Mouse (Mus musculus): ENCODE measurements around the gene Cotl1. TPM values are rescaled to one million over a fixed set of nuclear protein-coding genes. Genes with fewer than 3 reads are reported as not detected.

Gene Cotl1
- polyA plus RNA-seq (2014; fragmentation: Nextera tagmentation; extraction: Ambion mirVana): 181 and 197 TPM in 2 replicates

GRCm38 (mm10) chr8:119840275-119840808, at the start of gene Cotl1:
Cotl1 (minus strand) TSS chr8:119840544.
- Histone ChIP-seq H3K36me3 (ENCODE audit: control insufficient read depth, insufficient read depth, low read length) (no peaks in the 10 kb centered on the region), H3K27ac (replicated peaks; ENCODE audit: low read depth, low read length) (0 out of 2 replicates have a peak within 1 kb of the TSS, but pooled peaks have one; percentile 8), H3K4me3 (ENCODE audit: low read depth, low read length) (peak within 1 kb of the TSS; percentile 64), H3K9ac (ENCODE audit: low read length) (peak within 1 kb of the TSS; percentile 68), H3K9me3 (ENCODE audit: control insufficient read depth, low read length) (no peaks in the 10 kb centered on the region), H3K27me3 (ENCODE audit: control insufficient read depth, insufficient read depth, low read length) (peaks cover 5% of the 10 kb centered on the region), H3K4me2 (ENCODE audit: low read depth, severe bottlenecking) (peak within 1 kb of the TSS; percentile 95), H3K4me1 (ENCODE audit: control insufficient read depth, insufficient read depth, low read length) (0 out of 2 replicates have a peak, but pooled peaks cover 11% of the 10 kb centered on the region)
- WGBS: 0% methylated on average over 51 of the region's 57 CpGs
- ATAC-seq (ENCODE audit: insufficient number of reproducible peaks, low FRiP score, low TSS enrichment, low read depth) (peak; percentile 89), DNase-seq (ENCODE audit: low spot score) (peak; percentile 97)

GRCm38 (mm10) chr8:119888012-119888411, 47.7 kb upstream of the Cotl1 start:
- Histone ChIP-seq H3K4me3 (ENCODE audit: low read depth, low read length) (no peak overlapping the region), H3K4me1 (ENCODE audit: control insufficient read depth, insufficient read depth, low read length) (no peaks in the 10 kb centered on the region), H3K9me3 (ENCODE audit: control insufficient read depth, low read length) (no peaks in the 10 kb centered on the region), H3K9ac (ENCODE audit: low read length) (no peak overlapping the region), H3K4me2 (ENCODE audit: low read depth, severe bottlenecking) (no peak overlapping the region), H3K27ac (replicated peaks; ENCODE audit: low read depth, low read length) (no peak overlapping the region), H3K36me3 (ENCODE audit: control insufficient read depth, insufficient read depth, low read length) (no peaks in the 10 kb centered on the region), H3K27me3 (ENCODE audit: control insufficient read depth, insufficient read depth, low read length) (no peaks in the 10 kb centered on the region)
- DNase-seq (ENCODE audit: low spot score): no peak
- ATAC-seq (ENCODE audit: insufficient number of reproducible peaks, low FRiP score, low TSS enrichment, low read depth): no peak
- 72% methylated on average over 4 of the region's 4 CpGs for WGBS

DNA sequence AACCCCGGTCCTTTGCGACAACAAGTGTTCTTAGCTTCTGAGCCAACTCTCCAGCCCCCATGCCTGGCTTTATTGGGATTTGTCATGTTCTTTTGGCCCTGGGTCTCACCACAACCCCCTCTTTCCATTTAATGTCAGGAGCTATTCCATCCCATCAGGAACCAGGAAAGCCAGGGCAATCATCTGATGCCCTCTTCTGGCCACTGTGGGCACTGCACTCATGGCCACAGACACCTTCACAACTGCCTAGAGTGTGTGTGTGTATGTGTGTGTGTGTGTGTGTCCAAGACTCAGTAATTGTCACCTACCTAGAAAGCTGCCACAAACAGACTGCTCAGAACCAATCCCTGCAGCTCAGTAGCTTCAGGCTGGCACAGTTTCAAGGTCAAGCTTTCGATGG, 46.8 kb upstream of the Cotl1 start:
- DNase-seq (ENCODE audit: low spot score) (peak; percentile 74), ATAC-seq (ENCODE audit: insufficient number of reproducible peaks, low FRiP score, low TSS enrichment, low read depth) (no peak)
- Histone ChIP-seq H3K4me2 (ENCODE audit: low read depth, severe bottlenecking) (no peak overlapping the region), H3K4me3 (ENCODE audit: low read depth, low read length) (no peak overlapping the region), H3K9ac (ENCODE audit: low read length) (no peak overlapping the region), H3K27ac (replicated peaks; ENCODE audit: low read depth, low read length) (no peak overlapping the region), H3K4me1 (ENCODE audit: control insufficient read depth, insufficient read depth, low read length) (no peaks in the 10 kb centered on the region), H3K9me3 (ENCODE audit: control insufficient read depth, low read length) (no peaks in the 10 kb centered on the region), H3K36me3 (ENCODE audit: control insufficient read depth, insufficient read depth, low read length) (no peaks in the 10 kb centered on the region), H3K27me3 (ENCODE audit: control insufficient read depth, insufficient read depth, low read length) (no peaks in the 10 kb centered on the region)
- WGBS: 97% methylated on average over 3 of the region's 3 CpGs

GRCm38 (mm10) chr8:119885612-119886011, 45.3 kb upstream of the Cotl1 start:
- H3K36me3 ChIP-seq (ENCODE audit: control insufficient read depth, insufficient read depth, low read length): no peaks in the 10 kb centered on the region
- no peak for ATAC-seq (ENCODE audit: insufficient number of reproducible peaks, low FRiP score, low TSS enrichment, low read depth)
- H3K9me3 ChIP-seq (ENCODE audit: control insufficient read depth, low read length): no peaks in the 10 kb centered on the region
- DNase-seq (ENCODE audit: low spot score): no peak
- 25% methylated on average over 3 of the region's 3 CpGs for WGBS
- no peak overlapping the region for H3K4me3 ChIP-seq (ENCODE audit: low read depth, low read length)
- no peak overlapping the region for H3K9ac ChIP-seq (ENCODE audit: low read length)
- H3K27ac ChIP-seq (replicated peaks; ENCODE audit: low read depth, low read length): no peak overlapping the region
- no peaks in the 10 kb centered on the region for H3K4me1 ChIP-seq (ENCODE audit: control insufficient read depth, insufficient read depth, low read length)
- no peak overlapping the region for H3K4me2 ChIP-seq (ENCODE audit: low read depth, severe bottlenecking)
- no peaks in the 10 kb centered on the region for H3K27me3 ChIP-seq (ENCODE audit: control insufficient read depth, insufficient read depth, low read length)

DNA sequence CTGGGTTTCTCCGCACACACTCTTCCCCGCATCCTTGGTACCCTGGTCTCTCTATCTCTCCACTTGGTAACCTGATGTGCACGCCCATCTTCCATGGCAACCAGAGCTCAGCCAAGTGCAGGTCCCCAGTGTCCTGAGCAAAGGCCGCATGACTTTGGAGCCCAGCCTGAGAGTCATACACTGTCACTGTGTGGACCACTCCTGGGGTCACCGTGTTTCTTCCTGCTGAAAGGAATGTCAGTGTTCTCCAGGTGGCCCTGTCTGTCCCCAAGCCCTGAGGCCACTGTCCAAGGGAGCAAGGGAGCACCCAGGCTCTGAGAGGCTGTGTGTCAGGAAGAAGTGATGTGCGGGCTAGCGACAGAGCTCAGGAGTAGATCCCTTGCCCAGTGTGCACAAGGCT, 42.9 kb upstream of the Cotl1 start:
- H3K4me1 ChIP-seq (ENCODE audit: control insufficient read depth, insufficient read depth, low read length): no peaks in the 10 kb centered on the region
- no peak for ATAC-seq (ENCODE audit: insufficient number of reproducible peaks, low FRiP score, low TSS enrichment, low read depth)
- 88% methylated on average over 7 of the region's 7 CpGs for WGBS
- H3K4me3 ChIP-seq (ENCODE audit: low read depth, low read length): no peak overlapping the region
- no peaks in the 10 kb centered on the region for H3K9me3 ChIP-seq (ENCODE audit: control insufficient read depth, low read length)
- H3K4me2 ChIP-seq (ENCODE audit: low read depth, severe bottlenecking): no peak overlapping the region
- DNase-seq (ENCODE audit: low spot score): no peak
- H3K27ac ChIP-seq (replicated peaks; ENCODE audit: low read depth, low read length): no peak overlapping the region
- no peak overlapping the region for H3K9ac ChIP-seq (ENCODE audit: low read length)
- no peaks in the 10 kb centered on the region for H3K27me3 ChIP-seq (ENCODE audit: control insufficient read depth, insufficient read depth, low read length)
- no peaks in the 10 kb centered on the region for H3K36me3 ChIP-seq (ENCODE audit: control insufficient read depth, insufficient read depth, low read length)

DNA sequence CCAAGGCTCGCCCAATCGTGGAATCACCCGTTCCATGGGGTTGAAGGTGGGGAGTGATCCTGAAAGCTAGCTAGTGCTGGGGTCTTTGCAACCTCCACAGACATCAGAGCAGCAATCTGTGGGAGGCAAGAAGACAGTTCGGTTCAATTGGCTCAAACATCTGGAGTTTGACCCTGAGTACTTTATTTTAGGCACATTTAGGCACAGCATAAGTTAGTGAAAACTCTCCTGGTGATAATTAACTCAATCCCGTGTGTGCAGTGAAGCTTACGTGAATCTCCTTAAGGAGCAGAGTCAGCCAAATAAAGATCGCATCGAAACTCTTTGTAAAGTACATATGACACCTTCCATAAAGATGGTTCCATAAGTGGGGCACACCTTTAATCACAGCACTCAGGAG, 41.6 kb upstream of the Cotl1 start:
- DNase-seq (ENCODE audit: low spot score) (no peak), ATAC-seq (ENCODE audit: insufficient number of reproducible peaks, low FRiP score, low TSS enrichment, low read depth) (no peak)
- H3K9me3 ChIP-seq (ENCODE audit: control insufficient read depth, low read length): no peaks in the 10 kb centered on the region
- no peaks in the 10 kb centered on the region for H3K27me3 ChIP-seq (ENCODE audit: control insufficient read depth, insufficient read depth, low read length)
- H3K36me3 ChIP-seq (ENCODE audit: control insufficient read depth, insufficient read depth, low read length): no peaks in the 10 kb centered on the region
- no peak overlapping the region for H3K4me3 ChIP-seq (ENCODE audit: low read depth, low read length)
- no peak overlapping the region for H3K9ac ChIP-seq (ENCODE audit: low read length)
- 64% methylated on average over 8 of the region's 8 CpGs for WGBS
- H3K4me1 ChIP-seq (ENCODE audit: control insufficient read depth, insufficient read depth, low read length): no peaks in the 10 kb centered on the region
- H3K4me2 ChIP-seq (ENCODE audit: low read depth, severe bottlenecking): no peak overlapping the region
- H3K27ac ChIP-seq (replicated peaks; ENCODE audit: low read depth, low read length): no peak overlapping the region

- 81% methylated on average over 6 of the region's 6 CpGs for WGBS
- H3K4me2 ChIP-seq (ENCODE audit: low read depth, severe bottlenecking): no peak overlapping the region
Observed at GRCm38 (mm10) chr8:119881301-119881700, 41.0 kb upstream of the Cotl1 start.

DNA sequence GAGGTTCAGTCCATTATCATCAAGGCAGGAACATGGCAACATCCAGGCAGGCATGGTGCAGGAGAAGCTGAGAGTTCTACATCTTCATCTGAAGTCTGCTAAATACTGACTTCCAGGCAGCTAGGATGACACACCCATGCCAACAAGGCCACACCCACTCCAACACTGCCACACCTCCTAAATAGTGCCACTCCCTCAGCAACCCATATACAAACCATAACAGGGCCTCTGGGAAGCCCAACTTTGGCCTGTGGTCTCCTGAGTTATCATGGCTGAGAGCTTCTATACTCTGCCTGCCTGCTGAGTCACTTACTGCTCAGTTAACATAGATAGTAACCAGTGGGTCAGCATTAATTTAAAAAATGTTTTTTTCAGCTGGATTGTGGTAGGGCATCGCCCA, 32.8 kb upstream of the Cotl1 start:
- H3K4me1 ChIP-seq (ENCODE audit: control insufficient read depth, insufficient read depth, low read length): no peaks in the 10 kb centered on the region
- WGBS: 97% methylated on average over 1 of the region's 1 CpGs
- no peak for ATAC-seq (ENCODE audit: insufficient number of reproducible peaks, low FRiP score, low TSS enrichment, low read depth)

More at GRCm38 (mm10) chr8:119881301-119881700, 41.0 kb upstream of the Cotl1 start:
- Histone ChIP-seq H3K36me3 (ENCODE audit: control insufficient read depth, insufficient read depth, low read length) (no peaks in the 10 kb centered on the region), H3K4me1 (ENCODE audit: control insufficient read depth, insufficient read depth, low read length) (no peaks in the 10 kb centered on the region), H3K27me3 (ENCODE audit: control insufficient read depth, insufficient read depth, low read length) (no peaks in the 10 kb centered on the region), H3K9me3 (ENCODE audit: control insufficient read depth, low read length) (no peaks in the 10 kb centered on the region), H3K4me3 (ENCODE audit: low read depth, low read length) (no peak overlapping the region), H3K27ac (replicated peaks; ENCODE audit: low read depth, low read length) (no peak overlapping the region), H3K9ac (ENCODE audit: low read length) (no peak overlapping the region)
- DNase-seq (ENCODE audit: low spot score): no peak
- no peak for ATAC-seq (ENCODE audit: insufficient number of reproducible peaks, low FRiP score, low TSS enrichment, low read depth)

DNA sequence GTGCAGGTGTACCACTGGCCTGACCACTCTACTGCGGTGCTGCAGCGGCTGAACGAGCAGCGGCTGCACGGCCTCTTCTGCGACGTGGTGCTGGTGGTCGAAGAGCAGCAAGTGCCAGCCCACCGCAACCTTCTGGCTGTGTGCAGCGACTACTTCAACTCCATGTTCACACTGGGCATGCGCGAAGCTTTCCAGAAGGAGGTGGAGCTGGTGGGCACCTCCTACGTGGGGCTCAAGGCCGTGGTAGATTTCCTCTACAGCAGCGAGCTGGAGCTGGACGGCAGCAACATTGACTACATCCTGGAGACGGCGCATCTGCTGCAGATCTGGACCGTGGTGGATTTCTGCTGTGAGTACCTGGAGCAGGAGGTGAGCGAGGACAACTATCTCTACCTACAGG, 29.3 kb upstream of the Cotl1 start:
- no peak overlapping the region for H3K4me2 ChIP-seq (ENCODE audit: low read depth, severe bottlenecking)
- no peak overlapping the region for H3K27ac ChIP-seq (replicated peaks; ENCODE audit: low read depth, low read length)
- ATAC-seq (ENCODE audit: insufficient number of reproducible peaks, low FRiP score, low TSS enrichment, low read depth): no peak
- peaks cover 6% of the 10 kb centered on the region for H3K36me3 ChIP-seq (ENCODE audit: control insufficient read depth, insufficient read depth, low read length)
- H3K4me1 ChIP-seq (ENCODE audit: control insufficient read depth, insufficient read depth, low read length): no peaks in the 10 kb centered on the region
- H3K9me3 ChIP-seq (ENCODE audit: control insufficient read depth, low read length): peaks cover 5% of the 10 kb centered on the region; the same call in 1 of the 2 replicates
- H3K9ac ChIP-seq (ENCODE audit: low read length): no peak overlapping the region
- H3K27me3 ChIP-seq (ENCODE audit: control insufficient read depth, insufficient read depth, low read length): no peaks in the 10 kb centered on the region
- no peak for DNase-seq (ENCODE audit: low spot score)
- no peak overlapping the region for H3K4me3 ChIP-seq (ENCODE audit: low read depth, low read length)
- WGBS: 77% methylated on average over 20 of the region's 20 CpGs

More for the DNA sequence above, 32.8 kb upstream of the Cotl1 start:
- H3K9me3 ChIP-seq (ENCODE audit: control insufficient read depth, low read length): peaks cover 5% of the 10 kb centered on the region; the same call in 1 of the 2 replicates
- H3K4me3 ChIP-seq (ENCODE audit: low read depth, low read length): no peak overlapping the region
- H3K27me3 ChIP-seq (ENCODE audit: control insufficient read depth, insufficient read depth, low read length): no peaks in the 10 kb centered on the region
- no peak overlapping the region for H3K9ac ChIP-seq (ENCODE audit: low read length)
- H3K4me2 ChIP-seq (ENCODE audit: low read depth, severe bottlenecking): no peak overlapping the region
- DNase-seq (ENCODE audit: low spot score): no peak
- H3K36me3 ChIP-seq (ENCODE audit: control insufficient read depth, insufficient read depth, low read length): peaks cover 6% of the 10 kb centered on the region
- no peak overlapping the region for H3K27ac ChIP-seq (replicated peaks; ENCODE audit: low read depth, low read length)

Data from limb, embryonic 11.5 days (tissue).